Mouse (Mus musculus): Measurements from ENCODE around the gene Iqsec1.
A peak's percentile ranks its signal among the peaks of the same experiment; 100 is the strongest.

The Iqsec1 gene

DNA sequence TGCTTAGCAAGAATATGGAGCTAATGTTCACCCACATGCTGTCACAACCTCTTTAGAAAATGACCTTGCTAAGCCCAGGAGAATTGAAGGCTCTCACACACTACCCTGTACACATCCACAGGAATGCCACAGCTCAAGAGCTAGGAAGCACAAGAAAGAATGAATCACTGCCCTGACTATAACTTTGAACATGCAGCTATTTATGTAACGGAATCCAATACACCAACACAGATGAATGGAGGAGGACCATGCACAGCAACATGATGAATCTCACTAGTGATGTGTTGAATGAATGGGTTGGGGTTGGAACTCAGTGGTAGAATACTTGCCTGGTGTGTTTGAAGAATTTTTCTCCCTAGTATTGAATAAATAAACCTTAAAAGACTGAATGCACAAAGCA, 211.2 kb downstream of the Iqsec1 start:
- DNase-seq: no peak

DNA sequence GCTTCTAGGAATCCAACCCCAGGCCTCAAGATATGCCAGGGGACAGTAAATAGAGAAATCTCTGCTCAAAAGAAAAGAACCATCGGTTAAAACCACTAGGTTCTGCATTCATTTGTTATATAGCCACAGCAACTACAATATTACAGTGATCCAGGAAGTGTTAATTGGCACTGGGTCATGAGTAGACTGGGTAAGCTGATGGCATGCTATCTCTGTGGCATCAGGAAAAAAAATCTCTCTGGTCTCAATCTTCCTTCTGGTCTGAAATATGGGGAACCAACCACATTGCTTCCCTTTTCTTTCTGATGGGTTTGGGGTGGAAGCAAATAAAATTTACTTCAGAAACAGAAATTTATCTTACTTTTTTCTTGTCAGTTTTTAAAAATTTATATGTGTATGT, 212.9 kb downstream of the Iqsec1 start:
- no peak for DNase-seq

DNA sequence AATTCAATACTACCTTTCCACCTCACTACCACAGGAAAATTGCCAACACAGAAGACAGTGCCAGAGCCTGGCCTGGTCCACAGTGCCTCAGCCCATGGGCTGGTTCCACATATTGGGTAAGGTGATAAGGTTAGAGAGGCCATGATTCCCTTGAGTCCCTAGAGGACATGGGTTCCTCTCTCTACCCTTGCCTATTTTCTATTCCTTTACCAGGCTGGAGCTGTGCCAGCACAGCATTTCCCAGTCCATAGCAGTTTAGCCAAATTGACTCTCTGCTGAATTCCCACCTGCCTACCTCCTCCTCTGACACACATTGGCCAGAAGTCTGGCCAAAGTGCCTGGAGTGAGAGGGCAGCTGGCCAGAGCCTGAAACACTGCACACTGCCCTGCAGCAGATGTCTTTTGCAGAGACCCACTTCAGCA, 214.7 kb downstream of the Iqsec1 start:
- peak; percentile 22 for DNase-seq

DNA sequence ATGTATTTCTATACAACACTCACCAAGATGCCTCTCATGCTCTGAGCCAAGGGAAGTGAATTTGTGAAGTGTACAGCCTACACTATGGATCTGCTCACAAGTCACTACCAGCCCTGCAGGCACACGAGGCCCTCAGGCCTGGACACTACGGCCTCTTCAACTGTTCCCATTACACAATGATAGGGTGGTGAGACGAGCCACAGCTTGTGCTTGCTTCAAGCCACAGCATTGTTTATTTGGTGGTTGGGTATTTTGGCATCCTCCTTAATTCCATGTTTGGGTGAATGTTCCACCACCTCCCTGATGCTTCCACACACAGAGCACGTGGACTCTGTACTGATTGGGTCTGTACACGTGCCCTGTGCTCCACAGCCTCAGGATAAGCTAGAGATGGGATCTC, 216.4 kb downstream of the Iqsec1 start:
- peak; percentile 51 for DNase-seq

DNA sequence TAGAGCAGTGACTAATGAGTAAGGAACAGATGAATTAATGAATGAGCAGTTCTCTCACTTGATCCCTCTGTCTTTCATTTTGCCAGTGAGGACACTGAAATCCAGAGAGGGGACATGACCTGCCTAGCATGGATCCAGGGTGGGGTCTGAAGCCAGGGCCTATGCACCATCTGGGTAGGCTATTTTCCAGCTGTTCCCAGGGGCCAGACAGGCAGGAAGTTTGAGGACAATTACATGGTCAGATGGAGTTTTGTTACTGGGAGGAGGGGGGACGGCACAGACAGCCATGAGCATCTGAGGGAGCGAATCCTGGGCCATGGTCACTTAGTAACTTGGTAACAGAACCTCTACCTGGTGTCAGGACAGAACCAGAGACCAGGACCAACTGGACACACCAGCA, 220.0 kb downstream of the Iqsec1 start:
- DNase-seq: no peak

DNA sequence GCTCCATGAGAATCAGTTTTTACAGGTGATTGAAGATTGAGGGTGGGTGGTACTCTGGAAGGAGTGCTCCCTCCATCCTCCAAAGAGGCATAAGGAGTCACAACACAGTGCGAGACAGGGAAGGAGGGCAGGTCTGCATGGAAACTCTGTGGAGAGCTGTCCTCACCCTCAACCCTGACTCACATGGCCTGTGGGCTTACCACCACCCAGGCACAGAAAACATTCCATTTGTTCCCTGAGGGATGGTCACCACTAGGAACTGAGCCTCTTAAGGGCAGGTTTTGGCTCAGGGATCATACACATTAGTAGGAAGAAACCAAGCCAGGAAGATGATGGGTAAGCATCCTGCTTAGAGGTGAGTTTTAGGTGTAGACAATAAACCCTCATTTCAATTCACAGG, 220.6 kb downstream of the Iqsec1 start:
- DNase-seq: no peak

DNA sequence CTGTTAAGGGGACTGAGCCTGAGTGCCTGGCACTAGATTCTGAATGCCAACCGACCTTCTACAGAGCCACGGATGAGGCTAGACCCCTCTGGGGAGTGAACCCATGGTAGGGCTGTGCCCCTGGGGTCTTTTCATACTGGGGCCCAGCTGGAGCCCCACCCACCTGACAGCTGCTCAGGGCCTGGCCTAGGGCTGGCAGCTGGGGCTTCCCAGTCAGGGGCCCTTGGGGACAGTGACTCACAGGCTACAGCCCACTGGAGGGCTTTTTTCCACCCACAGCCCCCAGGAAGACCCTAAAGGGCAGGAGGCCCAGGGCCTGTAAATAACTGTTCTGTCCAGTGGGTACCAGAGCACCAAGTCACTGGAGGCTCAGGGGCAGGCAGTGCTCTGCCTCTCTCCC, 223.7 kb downstream of the Iqsec1 start:
- peak; percentile 16 for DNase-seq

DNA sequence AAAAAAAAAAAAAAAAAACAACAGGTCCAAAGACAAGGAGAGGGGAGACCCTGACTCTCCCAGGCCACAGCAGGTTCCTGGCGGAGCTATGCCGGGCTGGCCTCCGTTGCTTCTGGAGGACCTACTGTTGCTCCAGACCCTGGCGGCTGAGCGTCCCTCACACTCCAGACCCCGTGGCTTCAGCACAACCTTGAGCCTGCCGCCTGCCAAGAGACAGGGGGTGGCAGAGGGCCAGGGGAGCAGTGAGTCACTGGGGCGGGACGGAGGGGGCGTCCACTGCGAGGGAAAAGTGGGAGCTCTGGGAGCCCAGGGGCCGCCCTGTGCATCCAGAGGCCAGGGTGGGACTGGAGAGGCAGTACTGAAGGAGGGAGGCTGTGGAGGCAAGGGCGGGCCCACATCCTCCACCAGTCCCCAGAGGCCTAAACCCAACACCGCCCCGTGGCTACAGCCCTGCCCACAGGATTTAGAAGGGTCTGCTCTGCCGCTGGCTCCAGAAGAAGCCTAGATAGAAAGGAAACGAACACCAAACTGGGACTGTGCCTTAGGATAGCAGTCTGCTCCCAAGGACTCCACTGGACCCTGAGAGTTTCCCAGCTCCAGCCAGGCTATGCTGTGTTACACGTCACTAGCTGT, 224.4 kb downstream of the Iqsec1 start:
- peak; percentile 95 for DNase-seq

DNA sequence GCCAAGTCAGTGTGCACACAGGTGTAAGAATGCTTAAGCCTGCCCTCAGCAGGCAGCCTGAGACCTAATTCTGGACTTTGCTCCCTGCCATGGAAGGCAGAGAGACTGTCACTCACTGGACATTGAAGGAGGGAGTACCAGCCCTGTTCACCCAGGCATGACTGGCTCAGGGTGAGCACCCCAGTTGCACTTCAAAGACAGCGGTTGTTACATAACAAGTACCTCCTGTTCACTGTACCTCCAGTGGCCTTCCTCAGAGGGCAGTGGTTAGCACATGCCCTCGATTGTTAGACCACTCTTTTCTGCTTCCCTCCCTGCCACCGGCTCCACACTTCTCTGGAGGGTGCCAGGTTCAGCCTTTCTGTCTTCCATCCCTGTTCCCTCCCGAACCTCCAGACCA, 225.2 kb downstream of the Iqsec1 start:
- no peak for DNase-seq

DNA sequence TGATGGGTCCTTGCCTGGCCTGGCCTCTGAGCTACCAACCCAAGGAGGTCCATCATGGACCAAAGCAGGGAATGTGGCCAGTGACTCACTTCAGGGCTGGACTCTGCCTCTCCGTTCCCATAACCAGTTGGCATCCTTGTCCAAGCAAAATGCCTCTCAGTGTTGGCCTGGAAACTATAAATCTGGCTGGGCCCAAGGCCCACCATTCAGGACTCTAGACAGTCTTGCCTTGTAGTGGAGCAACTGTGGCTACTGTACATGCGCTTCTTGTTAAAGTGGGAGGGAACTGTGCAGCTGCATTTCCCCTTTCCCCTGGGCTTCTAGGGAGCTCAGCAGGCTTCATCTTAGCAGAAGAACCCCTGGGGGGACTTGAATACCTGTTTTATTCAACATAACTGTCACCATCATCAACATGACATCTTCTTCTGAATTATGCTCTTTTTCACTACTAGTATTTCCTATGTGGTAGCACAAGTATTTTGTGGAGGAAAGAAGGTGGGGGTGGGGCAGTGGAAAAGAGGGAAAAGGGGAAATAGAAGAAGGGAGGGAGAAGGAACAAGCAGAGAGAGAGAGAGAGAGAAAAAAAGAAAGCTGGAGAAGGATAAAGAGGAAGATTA, 226.3 kb downstream of the Iqsec1 start:
- DNase-seq: peak; percentile 36

DNA sequence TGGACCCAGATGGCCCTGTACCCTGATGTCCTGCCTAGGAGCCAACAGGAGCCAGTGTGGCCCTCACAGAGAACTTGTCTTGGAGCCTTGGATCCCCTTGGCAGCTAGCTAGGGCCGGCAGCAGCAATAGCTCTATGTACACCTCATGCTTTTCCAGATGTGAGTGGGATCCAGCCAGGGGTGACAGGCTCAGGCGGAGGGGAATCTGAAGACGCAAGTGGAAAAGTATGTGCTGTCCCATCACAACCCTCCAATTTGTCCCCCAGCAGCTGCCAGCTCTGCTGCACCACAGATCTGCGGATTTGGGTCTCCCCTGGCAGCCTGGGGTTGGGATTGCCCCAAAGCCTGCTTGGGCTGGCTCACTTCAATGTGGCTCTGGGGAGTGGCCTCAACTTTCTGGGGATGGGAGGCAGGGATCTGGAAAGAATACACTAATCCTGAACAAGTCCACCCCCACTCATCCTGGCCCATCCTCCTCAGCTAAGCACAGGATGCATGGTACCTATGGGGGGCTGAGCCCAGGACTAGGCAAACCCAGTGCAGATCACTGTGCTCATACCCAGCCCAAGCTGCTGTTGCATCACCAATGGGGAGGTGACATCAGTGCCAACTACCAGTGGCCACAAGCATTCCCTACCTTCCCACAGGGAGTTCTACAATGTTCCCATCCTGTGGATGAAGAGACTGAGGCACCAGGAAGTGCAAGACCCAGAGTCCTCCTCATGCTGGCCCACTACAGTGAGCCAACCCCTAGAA, 227.0 kb downstream of the Iqsec1 start:
- DNase-seq: peak; percentile 78

DNA sequence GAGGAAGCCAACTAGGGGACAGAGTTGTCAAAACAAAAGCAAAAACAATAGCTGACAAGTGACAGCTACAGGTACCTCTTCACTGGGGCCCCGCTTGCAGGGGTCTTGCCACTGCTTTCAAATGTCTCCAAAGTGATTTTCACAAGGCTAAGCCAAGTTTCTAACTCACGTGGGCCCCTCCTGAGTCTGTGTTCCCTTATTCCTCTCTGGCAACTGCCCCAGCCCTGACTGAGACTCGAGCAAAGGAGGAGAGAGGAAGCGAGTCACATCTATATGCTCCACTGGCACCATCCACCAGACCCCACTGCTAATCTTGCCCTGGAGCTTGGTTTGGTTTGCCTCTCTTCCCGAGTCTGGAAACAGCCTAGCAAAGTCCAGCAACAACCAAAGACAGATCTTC, 227.6 kb downstream of the Iqsec1 start:
- DNase-seq: no peak

DNA sequence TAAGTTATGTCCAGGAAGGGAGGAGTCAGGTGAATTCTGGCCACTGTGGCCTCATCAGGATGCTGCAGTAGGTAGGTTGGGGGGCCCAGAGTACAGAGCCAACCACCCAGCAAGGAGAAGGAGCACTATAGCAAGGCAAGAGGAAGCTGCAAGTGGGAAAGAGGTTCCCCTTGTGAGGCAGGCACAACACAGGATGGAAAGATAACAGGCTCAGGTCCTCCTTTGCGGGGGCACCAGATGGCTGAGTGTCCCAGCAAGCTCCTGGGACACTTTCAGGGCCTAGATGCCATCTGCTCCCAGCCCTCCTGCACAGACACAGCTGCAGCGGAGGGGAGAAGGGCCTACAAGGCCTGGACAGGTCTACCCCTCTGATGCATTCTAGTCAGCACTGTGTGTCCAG, 228.7 kb downstream of the Iqsec1 start:
- no peak for DNase-seq

DNA sequence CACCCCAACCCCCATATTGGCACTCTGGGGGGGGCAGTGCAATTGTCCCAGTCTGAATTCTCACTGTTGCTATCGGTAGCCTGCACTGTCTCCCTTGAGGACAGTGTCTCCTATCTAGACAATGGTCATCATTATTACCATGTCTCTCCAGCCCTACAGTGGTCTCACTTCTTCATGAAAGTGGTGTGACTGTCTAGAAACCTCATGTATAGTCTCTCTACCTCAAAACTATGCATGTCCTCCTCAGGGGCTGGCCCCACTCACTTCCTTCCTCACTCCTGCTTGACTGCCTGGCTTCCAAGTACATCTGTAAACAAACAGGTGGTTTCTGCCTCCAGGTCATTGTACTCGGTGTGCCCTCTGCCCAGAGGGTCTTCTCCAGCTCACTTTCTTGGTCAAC, 230.3 kb downstream of the Iqsec1 start:
- no peak for DNase-seq

DNA sequence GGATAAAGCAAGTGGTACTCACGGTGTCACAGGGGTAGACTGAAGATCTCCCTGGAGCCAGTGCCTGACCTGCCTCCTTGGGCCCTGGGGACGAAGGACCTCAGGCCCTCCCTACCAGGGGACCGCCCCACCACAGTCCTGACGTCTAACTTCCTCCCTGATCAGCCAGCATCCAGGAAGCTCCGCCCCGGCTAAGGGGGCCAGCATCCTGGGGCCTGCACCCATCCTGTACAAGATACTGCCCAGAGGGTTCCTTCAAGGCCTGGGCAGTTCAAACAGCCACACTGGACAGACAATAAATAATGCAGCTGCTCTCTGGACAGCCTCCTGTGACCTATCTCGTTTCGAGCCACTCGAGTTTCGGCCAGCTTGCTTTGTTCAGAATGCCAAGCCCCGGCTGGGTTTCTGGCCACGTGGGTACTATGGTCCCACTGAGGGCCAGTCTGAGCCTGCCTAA, 231.0 kb downstream of the Iqsec1 start:
- DNase-seq: peak; percentile 51

DNA sequence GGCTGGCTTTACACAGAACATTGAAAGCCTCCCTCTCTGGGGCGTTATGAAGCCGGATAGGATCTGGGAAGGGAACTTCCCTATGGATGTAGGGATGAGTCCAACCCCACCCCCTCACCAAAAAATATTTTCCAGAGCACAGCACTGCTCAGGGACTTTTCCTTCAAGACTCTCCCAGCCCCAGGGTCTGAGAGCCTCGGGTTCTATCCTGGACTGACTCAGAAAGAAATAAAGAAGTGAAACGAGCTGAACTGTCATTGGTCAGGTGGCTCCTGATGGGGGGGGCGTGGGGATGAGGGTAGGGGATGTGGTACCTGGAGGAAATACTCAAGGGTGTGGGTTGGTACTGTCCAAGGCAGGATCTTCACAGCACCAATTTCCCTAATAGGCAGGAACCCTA, 231.9 kb downstream of the Iqsec1 start:
- DNase-seq: no peak

DNA sequence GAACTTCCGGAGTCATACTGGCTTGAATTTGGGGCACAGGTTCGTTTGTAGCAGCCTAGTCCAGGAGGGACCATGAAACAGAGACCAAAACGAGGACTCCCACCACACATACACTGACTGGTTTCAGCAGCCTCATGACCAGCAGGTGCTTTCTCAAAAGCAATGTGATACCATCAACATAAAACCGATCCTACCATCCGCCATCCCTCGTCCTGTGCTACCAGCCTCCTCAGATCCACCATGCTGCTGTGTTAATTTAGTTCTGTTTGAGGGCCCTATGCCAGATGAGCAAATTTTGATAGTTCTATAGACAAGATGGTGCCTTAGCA, 232.9 kb downstream of the Iqsec1 start:
- no peak for DNase-seq

DNA sequence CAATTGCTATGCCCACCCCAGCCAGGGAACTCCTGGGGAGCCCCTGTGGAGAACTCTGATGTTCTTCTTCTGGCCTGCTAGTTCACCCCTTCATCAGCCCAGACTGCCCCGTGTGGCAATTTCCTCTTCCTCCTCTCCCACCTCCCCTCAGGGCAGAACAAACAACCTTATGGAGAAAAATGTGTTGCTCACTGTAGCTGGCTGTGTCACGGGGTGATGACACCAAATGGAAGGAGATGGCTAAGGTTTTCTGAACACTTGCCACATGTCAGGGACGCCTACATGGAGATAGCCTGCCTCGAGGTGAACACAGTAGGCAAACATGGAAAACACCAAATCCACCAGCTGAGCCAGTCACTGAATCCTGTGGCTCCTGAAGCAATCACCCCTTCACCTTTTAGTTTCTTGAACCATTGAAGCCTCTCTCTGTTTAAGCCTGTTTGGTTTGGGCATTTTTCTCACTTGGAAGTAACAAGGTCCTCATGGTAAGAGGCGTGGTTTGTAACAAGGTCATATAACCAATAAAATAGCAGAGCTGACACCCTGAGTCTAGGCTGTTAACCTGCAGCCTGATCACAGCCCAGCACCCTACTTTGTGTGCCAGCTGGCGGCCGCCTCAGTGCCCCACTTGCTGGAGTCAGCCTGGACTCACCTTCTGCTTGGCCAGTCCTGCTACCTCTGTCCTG, 233.4 kb downstream of the Iqsec1 start:
- no peak for DNase-seq

DNA sequence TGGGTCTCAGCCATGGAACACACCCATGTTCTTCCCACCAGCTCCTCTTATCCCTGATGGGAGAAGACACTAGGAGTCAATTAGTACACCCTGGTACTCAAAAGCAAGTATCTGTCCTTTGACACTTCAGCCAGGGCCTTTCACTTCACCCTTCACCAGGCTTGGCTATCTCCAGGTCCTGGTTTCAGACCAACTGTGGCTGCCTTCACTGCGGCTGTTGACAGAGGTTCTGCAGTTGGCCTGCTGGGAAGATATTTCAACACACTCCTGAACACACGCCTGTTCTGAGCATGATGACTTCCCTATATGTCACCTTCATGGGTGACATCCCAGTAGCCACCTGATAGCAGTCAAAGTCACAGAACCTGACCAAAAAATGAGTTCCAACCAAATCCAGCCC, 234.4 kb downstream of the Iqsec1 start:
- DNase-seq: no peak

DNA sequence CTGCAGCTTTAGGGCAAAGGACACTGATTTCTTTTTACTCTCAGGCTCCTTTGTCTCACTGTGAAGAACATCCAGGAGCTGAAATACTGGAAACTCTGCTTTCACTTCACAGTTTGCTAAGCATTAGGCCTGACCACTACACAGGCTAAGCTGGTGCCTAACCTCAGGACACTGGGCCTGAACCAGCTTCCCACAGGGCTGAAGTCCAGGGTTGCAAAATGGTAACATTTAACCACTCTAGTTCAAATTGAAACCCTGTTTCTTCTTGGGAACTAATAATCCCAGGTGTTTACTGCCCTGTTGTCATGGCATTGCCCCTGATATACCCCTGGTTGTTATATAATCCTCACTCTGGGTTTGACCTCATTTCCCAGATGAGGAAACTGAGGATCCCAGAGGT, 234.8 kb downstream of the Iqsec1 start:
- DNase-seq: no peak

DNA sequence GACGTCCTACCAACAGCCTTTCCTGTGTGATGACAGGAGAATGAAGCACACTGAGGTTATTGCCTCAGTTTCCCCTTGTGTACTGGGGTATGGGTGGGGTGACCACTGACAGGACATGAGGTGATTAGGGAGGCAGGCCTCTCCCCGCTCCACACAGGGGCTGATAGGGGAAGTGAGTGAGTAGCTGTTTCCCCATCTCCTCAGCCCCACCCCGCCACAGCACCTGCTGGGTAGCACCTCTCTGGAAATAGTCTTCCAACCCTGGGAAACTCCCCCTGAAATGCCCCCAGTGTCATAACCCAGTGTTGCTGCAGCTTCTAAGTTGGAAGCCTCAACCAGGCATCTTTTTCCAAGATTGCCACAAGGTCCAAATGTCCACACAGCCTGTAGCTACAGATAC, 236.9 kb downstream of the Iqsec1 start:
- no peak for DNase-seq

DNA sequence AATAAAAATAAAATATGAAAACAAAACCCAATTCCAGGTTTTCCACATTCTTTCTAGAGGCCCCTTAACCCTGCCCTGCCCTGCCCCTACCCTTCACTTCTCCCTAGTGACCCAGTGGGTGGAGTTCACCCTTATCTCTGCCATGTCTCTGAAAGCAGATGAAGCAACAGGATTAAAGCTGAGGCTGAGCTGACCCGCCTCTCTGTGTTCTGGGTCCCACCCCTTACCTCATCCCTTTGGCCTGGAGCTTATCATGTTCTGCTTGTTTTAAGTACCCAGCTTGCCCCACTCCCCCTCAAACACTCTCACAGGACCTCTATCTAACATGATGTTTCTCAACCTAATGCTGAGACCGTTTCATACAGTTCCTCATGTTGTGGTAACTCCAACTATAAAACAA, 238.4 kb downstream of the Iqsec1 start:
- no peak for DNase-seq

DNA sequence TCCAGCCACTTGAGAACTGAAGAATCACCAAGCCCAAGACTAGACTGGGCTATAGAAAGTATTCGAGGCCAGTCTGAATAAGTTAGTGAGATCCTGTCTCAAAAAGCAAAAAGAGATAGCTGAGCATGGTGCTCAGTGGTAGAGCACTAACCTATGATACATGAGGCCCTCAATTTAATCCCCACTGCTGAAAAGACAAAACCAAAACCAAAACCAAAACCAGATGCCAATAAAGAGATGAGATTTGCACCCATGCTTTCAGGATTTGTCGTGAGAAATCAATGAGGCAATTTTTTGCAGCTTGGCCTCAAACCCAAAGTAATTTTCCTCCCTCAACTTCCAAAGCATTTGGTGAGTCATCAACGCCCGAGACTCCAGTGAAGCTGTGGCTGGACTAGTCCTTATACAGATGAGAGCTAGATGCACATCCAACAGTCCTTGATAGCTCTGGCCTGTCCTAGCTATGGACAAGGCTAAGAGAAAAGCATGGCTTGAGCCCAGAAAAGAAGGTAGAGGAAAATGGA, 239.0 kb downstream of the Iqsec1 start:
- DNase-seq: no peak

DNA sequence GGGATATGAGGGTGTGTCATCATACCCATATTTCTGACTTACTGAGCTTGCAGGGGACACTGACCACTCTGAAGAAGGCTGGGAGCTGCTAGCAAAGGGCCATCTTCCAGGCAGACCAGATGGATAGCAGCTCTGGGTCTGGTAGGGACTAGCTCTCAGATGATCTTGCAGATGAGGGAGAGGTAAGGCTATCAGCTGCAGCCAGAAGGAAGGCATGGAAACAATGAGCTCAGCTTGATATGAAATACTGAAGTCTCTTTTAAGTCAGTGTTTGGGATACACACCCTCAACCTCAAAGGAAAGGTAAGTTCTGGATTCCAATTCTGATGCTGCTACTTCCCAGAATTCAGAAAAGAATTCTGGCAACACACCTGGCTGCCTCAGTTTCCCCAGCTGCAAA, 239.5 kb downstream of the Iqsec1 start:
- DNase-seq: no peak
